Mouse (Mus musculus): ENCODE data around the gene Zkscan3.

DNA sequence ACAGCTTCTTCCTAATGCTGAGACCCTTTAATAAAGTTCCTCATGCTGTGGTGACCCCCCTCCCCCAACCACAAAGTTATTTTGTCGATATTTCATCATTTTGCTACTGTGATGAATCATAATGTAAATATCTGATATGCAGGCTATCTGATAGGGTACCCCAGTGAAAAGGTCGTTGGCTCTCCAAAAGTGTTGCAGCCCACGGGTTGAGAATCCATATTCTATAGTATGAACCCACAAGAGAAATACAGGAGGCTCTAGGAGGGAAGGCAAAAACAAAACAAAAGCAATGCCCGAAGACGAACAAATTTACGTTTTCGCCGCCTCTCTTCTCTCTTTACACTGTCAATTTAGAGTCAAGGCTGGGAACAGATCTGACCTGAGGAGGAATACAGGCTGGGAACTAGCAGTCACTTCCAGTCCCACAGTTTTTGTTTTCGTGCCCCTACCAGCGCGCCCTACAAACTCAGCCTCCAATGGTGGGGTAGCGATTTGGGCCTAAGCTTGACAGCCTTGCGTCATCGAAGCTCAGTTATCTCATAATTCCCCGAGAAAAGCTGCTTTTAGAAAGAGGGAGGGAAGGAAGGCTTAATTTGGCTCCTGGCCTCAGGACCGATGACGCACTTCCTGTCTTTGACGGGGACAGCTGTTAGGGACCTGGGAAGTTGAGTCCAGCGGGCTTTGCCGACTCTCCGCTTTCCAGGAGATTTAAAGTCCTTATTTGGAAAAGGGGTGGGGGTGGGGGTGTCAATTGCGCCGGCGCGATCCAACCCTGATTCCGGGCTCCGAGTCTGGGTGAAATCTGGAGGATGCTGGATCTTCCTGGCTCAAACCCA is 5.6 kb upstream of the Zkscan3 start:
- TF ChIP-seq CTCF (IDR thresholded peaks at IDR 0.05; ENCODE audit: extremely low read depth, insufficient read depth, low read length) (no peak), POLR2A (IDR thresholded peaks at IDR 0.05; ENCODE audit: extremely low read depth, insufficient read depth, low read length) (peak; percentile 61)

Measured in cortical plate, adult 2 months (tissue).